Mouse (Mus musculus) limb, embryonic 11.5 days (tissue): Measurements from ENCODE around the gene F2rl3. TPM values are rescaled to one million over a fixed set of nuclear protein-coding genes. Genes with fewer than 3 reads are reported as not detected.

Source experiments
- ATAC-seq: fragments of 200-750 bp; cut with Nextera tagmentation; 2 replicates; pipeline ENCODE4 v1.8.0; 2017; ENCODE audit warnings: low read depth; ENCODE audit not compliant: insufficient number of reproducible peaks, low FRiP score, low TSS enrichment
- DNase-seq: peaks from one replicate; pipeline ENCODE4 v3.0.0-alpha.2; 2015; ENCODE audit warnings: low spot score
- H3K27ac ChIP-seq: fragments of 300-500 bp; sonication (generic); replicated peaks from 2 replicates; pipeline ENCODE4 v1.5.1; 2014; ENCODE audit warnings: low read depth, mild to moderate bottlenecking, low read length
- H3K27me3 ChIP-seq: fragments of 300-500 bp; sonication (generic); 2 replicates; pipeline ENCODE4 v1.6.1; 2014; ENCODE audit warnings: mild to moderate bottlenecking, low read length, mixed read lengths; ENCODE audit not compliant: control insufficient read depth, insufficient read depth
- H3K36me3 ChIP-seq: fragments of 300-500 bp; sonication (generic); 2 replicates; pipeline ENCODE4 v1.6.1; 2014; ENCODE audit warnings: mild to moderate bottlenecking, low read length, moderate library complexity, mixed read lengths; ENCODE audit not compliant: control insufficient read depth, insufficient read depth
- H3K4me1 ChIP-seq: fragments of 300-500 bp; sonication (generic); 2 replicates; pipeline ENCODE4 v1.6.1; 2014; ENCODE audit warnings: low read length, mixed read lengths; ENCODE audit not compliant: control insufficient read depth, insufficient read depth
- H3K4me2 ChIP-seq: fragments of 300-500 bp; sonication (generic); 2 replicates; pipeline ENCODE4 v1.6.1; 2014; ENCODE audit warnings: low read depth, mild to moderate bottlenecking, moderate library complexity; ENCODE audit not compliant: severe bottlenecking
- H3K4me3 ChIP-seq: fragments of 300-500 bp; sonication (generic); 2 replicates; pipeline ENCODE4 v1.5.1; 2014; ENCODE audit warnings: low read depth, low read length
- H3K9ac ChIP-seq: fragments of 300-500 bp; sonication (generic); 2 replicates; pipeline ENCODE4 v1.6.1; 2014; ENCODE audit warnings: mild to moderate bottlenecking, low read length
- H3K9me3 ChIP-seq: fragments of 300-500 bp; sonication (generic); 2 replicates; pipeline ENCODE4 v1.6.1; 2016; ENCODE audit warnings: low read length; ENCODE audit not compliant: control insufficient read depth
- WGBS: fragments of 180-500 bp; shearing (Covaris S2); extraction: QIAGEN DNeasy Blood & Tissue Kit; methylation state at CpG from one replicate; pipeline ENCODE4 v1.1.7; 2014; 5-methylcytosine and 5-hydroxymethylcytosine counted together
- polyA plus RNA-seq: library from polyadenylated mRNA; unstranded; fragments of >200 nt; fragmentation: Nextera tagmentation; extraction: Ambion mirVana; gene quantifications from 2 replicates; pipeline ENCODE4 v1.2.1, GENCODE M21; 2014

The F2rl3 gene
- polyA plus RNA-seq, 1 experiment from 2014 or later, result 1.7 TPM

DNA sequence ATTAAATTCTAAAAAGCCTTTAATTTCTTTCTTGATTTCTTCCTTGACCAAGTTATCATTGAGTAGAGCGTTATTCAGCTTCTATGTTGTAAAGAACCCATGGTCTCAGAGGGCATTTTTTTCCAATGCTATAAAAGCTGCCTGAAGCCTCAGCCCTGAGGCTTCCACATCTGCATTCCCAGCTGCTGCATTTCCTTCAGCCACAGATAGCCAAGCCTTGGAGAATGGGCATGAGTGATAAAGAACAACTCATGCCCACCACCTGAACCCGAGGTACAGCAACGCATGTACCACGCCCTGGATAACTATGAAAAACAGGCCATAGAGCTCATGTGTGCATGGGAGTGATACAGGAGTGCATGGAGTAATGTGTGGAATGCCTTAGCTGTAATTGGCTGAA, 19.0 kb downstream of the F2rl3 start:
- H3K27me3 ChIP-seq, result no peaks in the 10 kb centered on the region
- no peak overlapping the region for H3K4me2 ChIP-seq
- H3K4me3 ChIP-seq, result no peak overlapping the region
- no peak for ATAC-seq
- no peak overlapping the region for H3K9ac ChIP-seq
- no peaks in the 10 kb centered on the region for H3K9me3 ChIP-seq
- no peaks in the 10 kb centered on the region for H3K36me3 ChIP-seq
- H3K4me1 ChIP-seq, result no peaks in the 10 kb centered on the region
- 90% methylated on average over 4 of the region's 4 CpGs for WGBS
- no peak for DNase-seq
- no peak overlapping the region for H3K27ac ChIP-seq

DNA sequence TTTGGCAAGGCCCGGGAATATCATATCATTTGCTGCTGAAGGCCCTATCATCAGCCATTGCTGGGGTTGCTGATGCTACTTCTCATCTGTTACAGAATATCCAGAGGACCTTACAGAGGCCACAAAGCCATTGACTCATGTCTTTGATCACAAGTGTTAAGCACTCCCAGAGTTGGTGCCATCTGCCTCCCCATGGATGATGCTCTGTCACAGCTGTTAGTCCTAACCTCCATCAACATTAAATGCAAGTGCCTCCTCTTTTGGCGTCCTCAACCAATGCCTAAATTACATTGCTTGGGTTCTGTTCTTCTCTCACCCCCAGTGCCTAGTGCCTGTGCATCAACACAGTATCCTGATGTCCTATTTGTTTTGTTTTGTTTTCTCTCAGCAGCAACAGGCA, 39.9 kb downstream of the F2rl3 start:
- H3K4me1 ChIP-seq, result no peaks in the 10 kb centered on the region
- no peak for DNase-seq
- ATAC-seq, result no peak
- H3K36me3 ChIP-seq, result no peaks in the 10 kb centered on the region
- H3K4me3 ChIP-seq, result no peak overlapping the region
- H3K4me2 ChIP-seq, result no peak overlapping the region
- no peaks in the 10 kb centered on the region for H3K9me3 ChIP-seq
- no peak overlapping the region for H3K9ac ChIP-seq
- no peaks in the 10 kb centered on the region for H3K27me3 ChIP-seq
- 88% methylated on average over 2 of the region's 2 CpGs for WGBS
- H3K27ac ChIP-seq, result no peak overlapping the region

DNA sequence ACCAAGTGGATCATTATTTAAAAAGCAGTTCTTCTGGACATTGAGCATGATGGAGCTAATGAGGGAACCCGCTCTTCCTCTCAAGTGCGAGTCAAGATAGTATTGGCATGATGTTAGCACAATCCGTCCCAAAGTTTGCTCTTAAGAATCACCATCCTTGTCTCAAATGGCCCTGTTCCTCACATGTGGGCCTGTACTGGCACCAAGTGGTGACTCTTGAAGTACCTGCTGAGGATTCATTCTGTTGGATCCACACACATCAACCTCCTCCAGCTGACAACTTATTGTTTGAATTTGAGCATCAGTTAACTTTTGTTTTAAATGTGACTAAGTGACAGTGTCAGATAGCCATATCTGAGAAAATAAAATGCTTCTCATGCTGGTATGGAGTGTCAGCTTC, 51.0 kb downstream of the F2rl3 start:
- Histone ChIP-seq H3K4me2 (no peak overlapping the region), H3K9ac (no peak overlapping the region), H3K4me3 (no peak overlapping the region), H3K9me3 (no peaks in the 10 kb centered on the region), H3K36me3 (no peaks in the 10 kb centered on the region), H3K4me1 (no peaks in the 10 kb centered on the region), H3K27me3 (no peaks in the 10 kb centered on the region), H3K27ac (no peak overlapping the region)
- WGBS, result 96% methylated on average over 3 of the region's 3 CpGs
- no peak for ATAC-seq
- DNase-seq, result no peak

Other genes with a start within 250 kb of the F2rl3 start
- 14.8 and 16.3 TPM in 2 replicates for gene Med26, start 213.6 kb upstream of the F2rl3 start, polyA plus RNA-seq
- 107 and 110 TPM in 2 replicates for gene Smim7, start 190.8 kb upstream of the F2rl3 start, polyA plus RNA-seq
- 10.3 and 11.2 TPM in 2 replicates for gene Tmem38a, start 189.8 kb upstream of the F2rl3 start, polyA plus RNA-seq
- 0.03 TPM in 1 of 2 replicates, not detected in the other for gene Nwd1, start 115.2 kb upstream of the F2rl3 start, polyA plus RNA-seq
- gene Sin3b, start 38.6 kb upstream of the F2rl3 start, polyA plus RNA-seq, result 152 and 155 TPM in 2 replicates